Mouse (Mus musculus): ENCODE measurements at regions not wholly inside any gene's neighbourhood (a gene's known extent, or its start where the extent isn't known, plus 50 kb on each side); places are given as distances from the start of the nearest gene placed in this dataset.

- no peak for DNase-seq
Measured at GRCm38 (mm10) chr3:21824101-21824880, 252.2 kb upstream of the Tbl1xr1 start.

- DNase-seq, result no peak
Measured at GRCm38 (mm10) chr3:21824913-21825610, 251.4 kb upstream of the Tbl1xr1 start.

GRCm38 (mm10) chr3:21827656-21828055 is 248.8 kb upstream of the Tbl1xr1 start:
- no peak for DNase-seq

DNA sequence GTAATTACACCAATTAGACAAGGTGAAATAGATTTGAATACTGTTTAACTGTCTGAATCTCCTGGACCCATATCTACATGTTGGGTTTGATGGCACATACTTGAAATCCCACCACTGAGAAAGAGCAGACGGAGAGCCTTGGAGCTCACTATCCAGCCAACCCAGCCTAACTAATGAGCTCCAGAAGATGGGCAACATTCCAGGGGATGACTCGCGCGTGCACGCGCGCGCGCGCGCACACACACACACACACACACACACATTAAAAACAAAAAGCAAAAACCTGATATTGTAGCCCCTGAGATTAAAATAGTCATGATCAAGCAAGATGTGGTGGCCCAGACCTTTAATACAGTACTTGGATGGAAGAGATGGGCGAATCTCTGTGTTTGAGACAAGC is 243.3 kb upstream of the Tbl1xr1 start:
- no peak for DNase-seq

DNA sequence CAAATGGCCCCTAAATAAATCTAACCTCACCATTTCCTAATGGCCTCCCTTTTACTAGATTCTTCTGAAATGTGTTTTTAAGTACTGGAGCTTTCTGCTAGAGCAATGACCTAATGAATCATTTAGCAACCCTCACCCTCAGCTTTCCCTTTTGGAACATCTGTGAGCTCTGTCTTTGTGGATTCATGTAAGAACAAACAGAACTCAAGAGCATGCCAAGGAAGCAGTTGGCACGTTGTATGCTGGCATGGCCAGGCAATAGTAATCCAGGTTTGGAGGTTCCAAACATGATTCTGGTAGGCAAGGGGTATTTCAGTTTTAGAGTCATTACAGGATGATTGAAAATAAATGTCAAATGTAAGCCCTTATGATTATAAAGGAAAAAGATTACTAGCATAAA is 240.9 kb upstream of the Tbl1xr1 start:
- no peak for DNase-seq

DNA sequence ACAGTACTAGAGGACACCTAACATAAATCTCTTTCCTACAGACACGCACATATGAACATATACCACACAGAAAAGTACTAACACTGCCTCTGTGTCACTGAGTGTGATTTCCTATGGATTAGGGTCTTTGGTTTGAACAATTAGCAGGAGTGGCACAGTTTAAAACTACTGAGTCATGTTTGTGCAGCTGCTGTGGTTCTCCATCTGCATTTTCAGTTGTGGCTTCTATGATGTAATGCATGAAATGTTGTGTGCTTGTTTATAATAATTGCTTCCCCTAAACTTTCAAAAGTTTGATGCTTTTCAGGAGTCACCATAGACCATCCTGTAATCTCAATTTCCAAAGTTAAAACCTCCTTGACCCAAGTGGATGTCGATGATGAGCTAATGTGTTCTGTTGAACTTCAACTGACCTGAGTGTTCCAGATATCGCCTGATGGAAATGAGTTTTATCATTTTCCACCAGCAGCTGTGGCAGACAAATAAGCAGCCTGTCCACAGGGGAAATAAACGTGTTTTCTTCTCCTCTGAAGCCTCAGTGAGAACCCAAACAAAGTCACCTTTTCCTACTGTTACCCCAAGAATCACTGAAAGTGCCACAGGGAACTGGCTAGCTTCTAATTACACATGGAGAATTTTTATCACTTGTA is 239.0 kb upstream of the Tbl1xr1 start:
- DNase-seq, result no peak

DNA sequence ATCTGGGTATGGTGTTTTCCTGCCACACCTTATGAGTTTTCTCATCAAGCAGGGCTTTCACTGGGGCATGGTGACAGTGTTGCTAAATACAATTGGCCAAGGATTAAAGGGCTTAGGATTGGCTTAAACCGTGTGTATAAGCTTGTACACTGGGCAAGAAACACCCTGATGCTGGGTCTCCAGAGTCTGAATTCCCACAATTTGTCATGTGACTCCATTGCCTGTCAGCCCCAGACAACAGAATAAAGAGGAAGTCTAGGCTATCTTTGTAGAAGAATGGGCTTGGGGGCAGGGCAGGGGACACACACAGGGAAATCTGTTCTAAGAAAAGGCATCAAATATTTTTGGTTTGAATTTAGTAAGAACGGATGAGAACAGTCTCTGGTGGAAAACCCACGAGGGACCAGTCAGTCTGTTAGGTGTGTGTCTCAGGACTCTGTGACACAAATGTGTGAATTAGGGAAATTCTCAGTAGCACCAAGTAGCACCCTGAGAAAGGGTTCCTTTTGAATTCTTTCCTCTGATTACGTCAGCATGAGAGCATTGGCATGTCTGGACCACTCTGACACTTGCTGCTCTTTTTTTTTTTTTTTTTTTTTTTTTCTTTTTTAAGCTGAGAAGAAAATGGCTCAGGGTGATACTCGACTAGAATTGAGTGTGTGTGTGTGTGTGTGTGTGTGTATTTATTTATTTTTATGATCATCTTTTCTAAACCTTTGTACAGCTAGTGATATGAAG is 235.5 kb upstream of the Tbl1xr1 start:
- DNase-seq, result no peak

DNA sequence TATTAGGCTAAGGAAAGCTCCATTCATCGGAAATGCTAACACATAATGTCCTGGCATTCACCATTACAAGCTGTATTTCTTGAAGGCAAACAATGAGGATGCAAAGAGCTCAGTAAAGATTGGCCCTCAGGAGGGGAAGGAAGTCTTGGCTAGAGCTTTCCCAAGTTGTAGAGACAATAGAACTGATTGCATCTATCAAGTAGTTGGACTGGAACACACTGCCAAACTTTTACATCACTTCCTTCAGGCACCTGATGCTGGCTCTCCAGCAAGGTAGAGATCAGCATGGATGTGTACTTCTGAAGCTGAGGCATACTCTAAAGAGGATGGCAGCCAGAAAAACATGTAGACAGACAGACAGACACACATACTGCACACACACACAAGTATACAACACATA is 234.9 kb upstream of the Tbl1xr1 start:
- DNase-seq, result no peak

- DNase-seq, result no peak
Measured at GRCm38 (mm10) chr3:21842545-21843291, 233.7 kb upstream of the Tbl1xr1 start.

DNA sequence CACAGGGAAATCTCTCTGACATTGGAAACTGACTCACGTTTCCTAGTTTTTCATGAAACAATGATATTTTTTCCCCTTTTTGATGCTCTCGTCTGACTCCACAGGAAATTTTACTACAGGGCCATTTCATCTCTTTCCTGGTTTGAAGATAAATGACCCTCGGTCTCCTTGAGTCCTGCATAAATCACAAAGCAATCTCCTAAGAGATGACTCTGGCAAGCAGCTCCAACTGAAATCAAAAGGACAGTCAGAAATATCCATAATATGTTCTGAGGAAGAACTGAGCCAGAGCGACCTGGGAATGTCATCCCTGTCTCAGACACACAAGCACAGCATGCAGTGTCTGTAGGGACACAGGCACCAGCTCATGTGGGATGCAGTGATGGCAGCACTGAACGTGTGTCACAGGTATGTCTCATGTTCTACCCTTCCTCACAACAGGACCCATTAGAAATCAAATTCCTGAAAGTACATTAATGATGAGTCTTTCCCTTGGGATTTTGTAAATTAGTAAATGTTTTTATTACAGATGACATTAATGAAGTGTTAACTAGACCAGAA is 233.1 kb upstream of the Tbl1xr1 start:
- no peak for DNase-seq

- DNase-seq, result no peak
Measured at GRCm38 (mm10) chr3:21849831-21850230, 226.6 kb upstream of the Tbl1xr1 start.

GRCm38 (mm10) chr3:21850977-21851376 is 225.5 kb upstream of the Tbl1xr1 start:
- DNase-seq, result no peak

GRCm38 (mm10) chr3:21854340-21854739 is 222.1 kb upstream of the Tbl1xr1 start:
- DNase-seq, result no peak

DNA sequence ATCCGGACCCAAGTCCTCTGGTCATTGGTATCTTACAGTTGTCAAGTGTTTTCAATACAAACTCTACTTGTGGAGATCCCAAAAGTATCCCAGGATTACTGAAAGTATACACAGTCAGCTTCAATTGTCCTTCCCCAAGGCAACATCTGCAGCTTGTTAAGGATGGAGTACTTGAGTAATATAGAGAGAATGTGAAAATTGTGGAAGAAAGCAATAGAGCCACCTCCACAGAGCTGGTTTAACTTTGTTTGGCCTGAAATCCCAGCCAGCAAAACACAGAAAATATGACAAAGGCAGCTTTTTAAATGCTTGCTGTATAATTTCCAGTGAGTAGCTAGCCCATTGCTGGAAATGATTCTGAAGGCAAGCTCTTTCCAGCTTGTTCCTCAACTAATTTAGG is 217.0 kb upstream of the Tbl1xr1 start:
- no peak for DNase-seq

DNA sequence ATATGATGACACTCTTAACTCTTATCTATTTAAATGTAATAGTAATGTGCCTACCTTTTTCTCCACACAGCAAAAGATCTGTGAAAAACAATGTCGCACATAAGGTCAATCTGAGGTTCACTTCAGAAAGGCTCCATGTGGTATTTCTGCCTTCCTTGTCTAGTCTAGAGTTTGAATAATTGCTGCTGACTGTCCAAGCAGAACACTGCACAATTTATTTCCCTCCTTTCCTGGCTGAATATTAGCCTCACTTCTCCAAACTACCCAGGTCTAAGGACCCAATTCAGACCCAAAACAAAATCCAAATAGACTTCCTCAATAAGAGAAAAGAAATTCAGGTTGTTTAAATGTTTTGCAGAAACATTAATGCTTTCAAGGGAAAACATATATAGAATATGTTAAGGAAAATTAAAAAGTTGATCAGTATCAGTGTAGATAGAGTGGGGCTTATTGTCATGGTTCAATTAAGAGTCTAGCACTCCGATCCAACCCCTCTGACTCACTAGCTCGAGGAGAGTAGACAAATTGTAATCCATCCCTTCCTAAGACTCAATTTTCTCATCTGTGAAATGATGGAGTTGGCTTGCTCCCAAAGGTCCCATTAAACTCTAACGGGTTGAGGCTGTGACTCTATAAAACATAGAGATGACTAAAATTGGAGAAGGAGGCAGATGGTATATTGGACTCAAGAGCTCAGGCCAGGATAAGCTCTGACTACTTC is 215.4 kb upstream of the Tbl1xr1 start:
- no peak for DNase-seq

GRCm38 (mm10) chr3:21861636-21861970 is 214.8 kb upstream of the Tbl1xr1 start:
- DNase-seq, result no peak

DNA sequence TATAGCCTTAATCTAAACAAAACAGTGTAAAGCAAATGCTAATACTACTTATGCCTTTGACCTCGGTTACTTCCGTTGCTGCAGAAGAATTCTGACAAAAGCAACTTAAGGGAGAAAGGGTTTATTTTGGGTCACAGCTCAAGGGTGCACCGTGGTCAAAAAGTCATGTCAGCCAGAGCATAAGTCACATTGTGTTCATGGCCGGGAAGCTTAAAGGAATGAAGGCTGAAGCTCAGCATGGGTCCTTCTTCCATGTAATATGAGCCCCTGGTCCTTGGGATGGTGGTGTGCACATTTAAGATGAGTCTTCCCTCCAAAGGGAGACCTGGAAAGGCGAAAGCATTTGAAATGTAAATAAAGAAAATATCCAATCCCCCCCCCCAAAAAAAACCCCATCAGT is 212.1 kb upstream of the Tbl1xr1 start:
- DNase-seq, result no peak

DNA sequence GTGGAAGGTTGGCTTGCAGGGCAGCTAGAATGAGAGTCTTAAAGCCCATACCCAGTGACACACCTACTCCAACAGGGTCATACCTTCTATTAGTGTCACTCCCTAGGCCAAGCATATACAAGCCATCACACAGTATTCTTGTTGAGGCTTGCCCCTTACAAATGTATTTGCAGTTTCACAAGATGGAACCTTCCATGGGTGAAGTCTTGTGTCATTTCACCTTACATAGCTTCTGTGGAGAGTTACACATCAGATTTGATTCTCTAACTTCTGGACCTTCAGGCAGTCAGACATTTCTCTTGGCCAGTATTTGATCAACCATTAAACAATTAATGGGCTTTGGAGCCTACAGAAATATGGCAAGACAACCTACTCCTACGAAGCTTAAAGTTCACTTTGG is 210.6 kb upstream of the Tbl1xr1 start:
- no peak for DNase-seq

GRCm38 (mm10) chr3:21878396-21878795 is 198.1 kb upstream of the Tbl1xr1 start:
- DNase-seq, result no peak

DNA sequence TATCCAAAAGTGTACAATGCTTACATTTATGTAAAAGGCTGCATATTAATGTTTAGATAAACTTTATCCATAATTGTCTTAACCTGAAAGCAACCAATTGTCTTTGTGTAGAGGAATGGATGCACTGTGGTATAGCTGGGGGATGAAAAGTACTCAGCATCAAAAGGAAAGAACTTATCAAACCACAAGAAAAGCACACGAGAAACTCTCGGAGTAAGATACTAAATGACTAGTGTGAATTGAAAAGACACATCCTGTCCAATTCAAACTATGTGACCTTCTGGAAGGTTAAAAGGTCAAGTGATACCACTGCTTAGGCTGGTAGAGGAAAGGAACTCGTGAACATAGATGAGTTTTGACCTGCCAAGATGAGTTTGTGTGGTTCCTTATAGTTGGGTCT is 192.2 kb upstream of the Tbl1xr1 start:
- DNase-seq, result no peak

DNA sequence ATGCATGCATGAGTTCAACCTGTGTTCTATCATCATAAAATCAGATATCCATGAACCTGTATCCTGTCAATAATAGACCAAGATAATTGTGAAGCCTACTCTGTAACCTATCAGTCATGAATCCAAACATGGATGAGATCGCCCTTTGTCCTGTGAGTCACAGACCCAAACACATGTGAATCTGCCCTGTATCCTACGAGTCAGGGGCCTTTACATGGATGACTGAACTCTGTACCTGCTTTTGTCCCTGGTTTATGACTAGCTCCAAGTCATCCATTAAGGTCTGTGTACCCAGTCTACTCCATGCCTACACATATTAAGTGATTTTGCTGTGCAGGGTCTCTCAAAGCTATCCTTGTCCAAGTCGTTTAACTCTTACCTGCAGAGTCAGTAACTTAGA is 187.7 kb upstream of the Tbl1xr1 start:
- DNase-seq, result no peak
